Mouse (Mus musculus): ENCODE results near the gene Zc3h4.

DNA sequence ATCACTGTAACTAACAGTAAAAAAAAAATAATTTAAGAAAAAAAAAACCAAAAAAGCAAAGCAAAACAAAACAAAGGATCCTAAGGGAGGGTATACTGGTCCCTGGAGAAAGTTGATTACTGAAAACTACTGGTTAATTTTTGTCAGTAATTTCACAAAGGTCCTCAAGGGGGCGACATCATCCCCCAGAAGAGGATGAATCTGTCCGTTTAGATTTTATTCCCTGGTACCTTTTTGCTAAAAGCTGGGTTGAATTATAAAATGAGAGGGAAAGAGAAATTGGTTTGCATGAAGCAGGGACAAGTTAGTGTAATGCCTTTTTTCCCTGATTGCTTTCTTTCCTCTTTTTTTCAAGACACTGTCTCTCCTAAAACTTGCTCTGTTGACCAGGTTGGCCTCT lies 4.8 kb upstream of the Zc3h4 start:
- TF ChIP-seq CTCF (IDR thresholded peaks at IDR 0.05; ENCODE audit: low read depth) (peak; percentile 87), EP300 (optimal IDR thresholded peaks at IDR 0.05) (no peak)

Measured in stomach, postnatal 0 days (tissue).